Mouse (Mus musculus): Measurements from ENCODE around the gene Prss38.
"Not testable (repeated sequence)": the region's sequence is repeated elsewhere in the genome, so short reads cannot be mapped to it uniquely, and the experiment has no call there.

The Prss38 gene

GRCm38 (mm10) chr11:59367955-59368354 is 7.5 kb downstream of the Prss38 start:
- DNase-seq: not testable (repeated sequence)

- no peak for DNase-seq
Measured at GRCm38 (mm10) chr11:59366633-59367032, 8.8 kb downstream of the Prss38 start.

GRCm38 (mm10) chr11:59366031-59366430 is 9.4 kb downstream of the Prss38 start:
- no peak for DNase-seq

GRCm38 (mm10) chr11:59364417-59364816 is 11.0 kb downstream of the Prss38 start:
- no peak for DNase-seq

GRCm38 (mm10) chr11:59364007-59364406 is 11.4 kb downstream of the Prss38 start:
- DNase-seq: no peak

GRCm38 (mm10) chr11:59361291-59361690 is 14.2 kb downstream of the Prss38 start:
- DNase-seq: no peak

GRCm38 (mm10) chr11:59356874-59357289 is 18.6 kb downstream of the Prss38 start:
- DNase-seq: no peak

- DNase-seq: no peak
Measured at GRCm38 (mm10) chr11:59354793-59355192, 20.7 kb downstream of the Prss38 start.

- DNase-seq: no peak
Measured at GRCm38 (mm10) chr11:59350326-59350725, 25.1 kb downstream of the Prss38 start.

- no peak for DNase-seq
Measured at GRCm38 (mm10) chr11:59346166-59346910, 29.1 kb downstream of the Prss38 start.

- no peak for DNase-seq
Measured at GRCm38 (mm10) chr11:59342956-59343355, 32.5 kb downstream of the Prss38 start.

GRCm38 (mm10) chr11:59338736-59339120 is 36.7 kb downstream of the Prss38 start:
- no peak for DNase-seq

- no peak for DNase-seq
Measured at GRCm38 (mm10) chr11:59337955-59338735, 37.3 kb downstream of the Prss38 start.

- no peak for DNase-seq
Measured at GRCm38 (mm10) chr11:59336381-59336780, 39.1 kb downstream of the Prss38 start.

GRCm38 (mm10) chr11:59335942-59336341 is 39.5 kb downstream of the Prss38 start:
- no peak for DNase-seq

- no peak for DNase-seq
Measured at GRCm38 (mm10) chr11:59335150-59335549, 40.3 kb downstream of the Prss38 start.

GRCm38 (mm10) chr11:59332938-59333337 is 42.5 kb downstream of the Prss38 start:
- no peak for DNase-seq

- DNase-seq: no peak
Measured at GRCm38 (mm10) chr11:59331167-59331869, 44.1 kb downstream of the Prss38 start.

- peak; percentile 75 for DNase-seq
Measured at GRCm38 (mm10) chr11:59330560-59330959, 44.9 kb downstream of the Prss38 start.

GRCm38 (mm10) chr11:59329616-59330015 is 45.8 kb downstream of the Prss38 start:
- no peak for DNase-seq

- DNase-seq: no peak
Measured at GRCm38 (mm10) chr11:59327625-59328024, 47.8 kb downstream of the Prss38 start.

- no peak for DNase-seq
Measured at GRCm38 (mm10) chr11:59324777-59325176, 50.7 kb downstream of the Prss38 start.

- no peak for DNase-seq
Measured at GRCm38 (mm10) chr11:59322988-59323387, 52.5 kb downstream of the Prss38 start.
